Mouse (Mus musculus): Measurements from ENCODE around the gene Fzr1.

The Fzr1 gene

GRCm38 (mm10) chr10:81417227-81418215, 39.2 kb upstream of the Fzr1 start:
- CTCF ChIA-PET, result interaction anchor here (0.5 to 0.7 kb wide), 3 partner anchors 8 to 451 kb away, joined by 3 to 7 read pairs (median 3); no protein-coding TSS in a partner anchor

- CTCF ChIA-PET, result interaction anchor here (0.6 to 0.7 kb wide), 2 partner anchors 138 to 450 kb away, joined by 3 to 7 read pairs; no protein-coding TSS in a partner anchor
Observed at GRCm38 (mm10) chr10:81416581-81417226, 38.4 kb upstream of the Fzr1 start.

GRCm38 (mm10) chr10:81415549-81416310, 37.4 kb upstream of the Fzr1 start:
- CTCF ChIA-PET, result interaction anchor here (0.6 kb wide), 1 partner anchor 169 kb away, joined by 3 read pairs; no protein-coding TSS in a partner anchor

- CTCF ChIA-PET, result interaction anchor here (0.6 kb wide), 1 partner anchor 170 kb away, joined by 3 read pairs; no protein-coding TSS in a partner anchor
Observed at GRCm38 (mm10) chr10:81415146-81415545, 36.8 kb upstream of the Fzr1 start.

- CTCF ChIA-PET, result no interaction called here
Observed at GRCm38 (mm10) chr10:81414682-81415081, 36.4 kb upstream of the Fzr1 start.

GRCm38 (mm10) chr10:81413310-81414261, 35.3 kb upstream of the Fzr1 start:
- CTCF ChIA-PET, result interaction anchor here (1.0 kb wide), 1 partner anchor 20 kb away, joined by 5 read pairs; no protein-coding TSS in a partner anchor

- CTCF ChIA-PET, result interaction anchor here (1.0 kb wide), 1 partner anchor 19 kb away, joined by 5 read pairs; no protein-coding TSS in a partner anchor
Observed at GRCm38 (mm10) chr10:81412586-81413309, 34.4 kb upstream of the Fzr1 start.

- CTCF ChIA-PET, result interaction anchor here (0.7 kb wide), 1 partner anchor 10 kb away, joined by 3 read pairs; no protein-coding TSS in a partner anchor
Observed at GRCm38 (mm10) chr10:81411471-81412400, 33.4 kb upstream of the Fzr1 start.

GRCm38 (mm10) chr10:81410981-81411380, 32.7 kb upstream of the Fzr1 start:
- CTCF ChIA-PET, result no interaction called here

GRCm38 (mm10) chr10:81410350-81410749, 32.0 kb upstream of the Fzr1 start:
- CTCF ChIA-PET, result no interaction called here

- CTCF ChIA-PET, result interaction anchor here (0.6 kb wide), 1 partner anchor 13 kb away, joined by 3 read pairs; no protein-coding TSS in a partner anchor
Observed at GRCm38 (mm10) chr10:81409330-81409729, 31.0 kb upstream of the Fzr1 start.

GRCm38 (mm10) chr10:81408871-81409291, 30.6 kb upstream of the Fzr1 start:
- CTCF ChIA-PET, result interaction anchor here (0.6 kb wide), 1 partner anchor 13 kb away, joined by 3 read pairs; no protein-coding TSS in a partner anchor

- CTCF ChIA-PET, result no interaction called here
Observed at GRCm38 (mm10) chr10:81408424-81408729, 30.1 kb upstream of the Fzr1 start.

GRCm38 (mm10) chr10:81407539-81408423, 29.5 kb upstream of the Fzr1 start:
- CTCF ChIA-PET, result interaction anchor here (0.5 to 0.7 kb wide), 2 partner anchors 12 to 661 kb away, joined by 3 read pairs; no protein-coding TSS in a partner anchor

GRCm38 (mm10) chr10:81406504-81407440, 28.5 kb upstream of the Fzr1 start:
- CTCF ChIA-PET, result interaction anchor here (0.6 to 0.7 kb wide), 2 partner anchors 11 to 938 kb away, joined by 3 read pairs; no protein-coding TSS in a partner anchor
